Comparison of ENCODE assay signal across 17 mouse cellular contexts in the genomic region with DNA sequence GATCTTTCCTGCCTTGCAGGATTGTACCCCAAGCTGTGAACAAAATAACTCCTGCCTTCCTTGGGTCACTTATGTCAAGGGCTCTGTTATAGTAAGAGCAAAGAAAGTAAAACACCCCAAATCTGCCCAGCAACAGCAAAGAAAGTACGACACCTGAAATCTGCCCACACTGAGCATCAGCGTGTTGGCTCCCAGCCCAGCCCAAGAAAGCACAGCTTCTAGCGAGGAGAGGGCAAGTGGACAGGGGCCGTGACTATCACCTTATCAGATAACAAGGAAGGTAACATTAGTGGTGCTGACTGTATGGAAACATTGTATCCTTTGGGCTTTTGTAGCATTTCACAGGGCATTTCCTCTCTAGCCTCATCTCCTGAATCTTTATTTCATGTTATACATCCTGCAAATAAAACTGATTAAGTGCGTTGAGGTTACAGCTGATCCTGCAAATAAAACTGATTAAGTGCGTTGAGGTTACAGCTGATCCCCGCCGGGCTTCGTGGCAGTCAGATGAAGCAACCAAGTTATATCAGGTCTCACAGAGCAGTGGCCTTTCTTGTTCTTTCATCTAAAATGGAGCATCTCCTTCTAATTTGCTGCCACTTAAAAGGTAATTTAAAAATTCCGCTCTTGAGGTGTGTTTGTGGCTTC.
A peak's percentile ranks its signal among the peaks of the same experiment; 100 is the strongest.
DNase-seq lines count a peak whose midpoint lies in the region; ATAC-seq and TF ChIP-seq lines count a peak whose summit lies in the region.
"Had no signal": no experiment of that assay in that cellular context is flagged by ENCODE, and none has a peak within 500 bp of the region (broad histone marks: within the 10 kb centered on the region; RNA-seq: fewer than 3 reads in every experiment).

No protein-coding gene starts in this region.

- no peaks in the 10 kb centered on the region for H3K4me1 ChIP-seq in kidney, postnatal 0 days (replicated peaks; ENCODE audit: insufficient read depth, low read length)
- H3K4me1 ChIP-seq in kidney, embryonic 15.5 days = no peaks in the 10 kb centered on the region
- peaks cover 25% of the 10 kb centered on the region for H3K4me1 ChIP-seq in hindbrain, embryonic 13.5 days (replicated peaks)
- peaks cover 19% of the 10 kb centered on the region for H3K4me1 ChIP-seq in midbrain, embryonic 11.5 days (ENCODE audit: control insufficient read depth, insufficient read depth, low read length)
- peaks cover 10% of the 10 kb centered on the region for H3K4me1 ChIP-seq in neural tube, embryonic 14.5 days (ENCODE audit: control insufficient read depth, insufficient read depth, low read length)
- peaks cover 8% of the 10 kb centered on the region; the same call in 1 of the 2 replicates for H3K4me1 ChIP-seq in heart, embryonic 12.5 days (replicated peaks)

- ATAC-seq in kidney, postnatal 0 days (replicated peaks; ENCODE audit: low FRiP score, low read depth) = no peak
- ATAC-seq in kidney, embryonic 15.5 days (replicated peaks; ENCODE audit: low FRiP score) = no peak
- ATAC-seq in hindbrain, embryonic 13.5 days (ENCODE audit: low FRiP score) = no peak
- ATAC-seq in midbrain, embryonic 11.5 days (ENCODE audit: low FRiP score) = peak; percentile 61; the same call in 1 of the 2 replicates
- ATAC-seq in neural tube, embryonic 14.5 days (ENCODE audit: low read depth) = peak; percentile 63
- no peak for ATAC-seq in heart, embryonic 12.5 days (ENCODE audit: insufficient number of reproducible peaks, low FRiP score)
- ATAC-seq: forebrain, postnatal 0 days; intestine, postnatal 0 days had no signal

- peak; percentile 23 for DNase-seq in kidney, postnatal 0 days (ENCODE audit: low spot score)
- DNase-seq in midbrain, embryonic 11.5 days (ENCODE audit: low spot score, missing footprints) = no peak
- DNase-seq in layer of hippocampus, adult 8-10 months (ENCODE audit: low spot score in 2 of 2) = no peak
- DNase-seq: adrenal gland, postnatal 36 days; forebrain, postnatal 0 days; heart, postnatal 4 days; kidney, postnatal 14 days; lung, postnatal 10 days; right cerebral cortex, adult 18-20 months; thymus, adult 2 months had no signal

- H3K4me3 ChIP-seq in kidney, postnatal 0 days (replicated peaks; ENCODE audit: low read depth, low read length) = no peak overlapping the region
- H3K4me3 ChIP-seq in kidney, embryonic 15.5 days (replicated peaks) = no peak overlapping the region
- no peak overlapping the region for H3K4me3 ChIP-seq in hindbrain, embryonic 13.5 days
- H3K4me3 ChIP-seq in midbrain, embryonic 11.5 days (ENCODE audit: low read depth, low read length) = no peak overlapping the region
- H3K4me3 ChIP-seq in neural tube, embryonic 14.5 days (ENCODE audit: low read depth, low read length) = no peak overlapping the region
- no peak overlapping the region for H3K4me3 ChIP-seq in heart, embryonic 12.5 days
- H3K4me3 ChIP-seq: heart, embryonic 13.5 days; left cerebral cortex, adult 2 months had no signal

- no peak for TF ChIP-seq CTCF in kidney, postnatal 0 days (IDR thresholded peaks at IDR 0.05; ENCODE audit: low read depth)

- no peak overlapping the region for H3K4me2 ChIP-seq in kidney, postnatal 0 days (ENCODE audit: low read length)
- H3K4me2 ChIP-seq in kidney, embryonic 15.5 days = no peak overlapping the region
- H3K4me2 ChIP-seq in hindbrain, embryonic 13.5 days = no peak overlapping the region
- H3K4me2 ChIP-seq in midbrain, embryonic 11.5 days = no peak overlapping the region
- H3K4me2 ChIP-seq in neural tube, embryonic 14.5 days (ENCODE audit: low read depth, low read length) = no peak overlapping the region
- H3K4me2 ChIP-seq in heart, embryonic 12.5 days = no peak overlapping the region
- H3K4me2 ChIP-seq: heart, embryonic 13.5 days had no signal

- H3K36me3 ChIP-seq in kidney, postnatal 0 days (ENCODE audit: insufficient read depth, low read length) = no peaks in the 10 kb centered on the region
- H3K36me3 ChIP-seq in kidney, embryonic 15.5 days = no peaks in the 10 kb centered on the region
- no peaks in the 10 kb centered on the region for H3K36me3 ChIP-seq in hindbrain, embryonic 13.5 days
- H3K36me3 ChIP-seq in midbrain, embryonic 11.5 days (ENCODE audit: control insufficient read depth, insufficient read depth, low read length) = no peaks in the 10 kb centered on the region
- no peaks in the 10 kb centered on the region for H3K36me3 ChIP-seq in neural tube, embryonic 14.5 days (ENCODE audit: control insufficient read depth, insufficient read depth, low read length)
- no peaks in the 10 kb centered on the region for H3K36me3 ChIP-seq in heart, embryonic 12.5 days
- H3K36me3 ChIP-seq: heart, embryonic 13.5 days had no signal

- H3K9me3 ChIP-seq in kidney, postnatal 0 days (replicated peaks; ENCODE audit: low read length) = no peaks in the 10 kb centered on the region
- H3K9me3 ChIP-seq in kidney, embryonic 15.5 days (replicated peaks) = no peaks in the 10 kb centered on the region
- no peaks in the 10 kb centered on the region for H3K9me3 ChIP-seq in hindbrain, embryonic 13.5 days
- H3K9me3 ChIP-seq in midbrain, embryonic 11.5 days (ENCODE audit: control insufficient read depth, low read length) = no peaks in the 10 kb centered on the region
- no peaks in the 10 kb centered on the region for H3K9me3 ChIP-seq in neural tube, embryonic 14.5 days (ENCODE audit: control insufficient read depth, low read length)
- H3K9me3 ChIP-seq in heart, embryonic 12.5 days (replicated peaks) = no peaks in the 10 kb centered on the region
- H3K9me3 ChIP-seq: heart, embryonic 13.5 days had no signal

- no peaks in the 10 kb centered on the region; the same call in 1 of the 2 replicates for H3K27me3 ChIP-seq in kidney, postnatal 0 days (ENCODE audit: insufficient read depth, low read length)
- no peaks in the 10 kb centered on the region for H3K27me3 ChIP-seq in kidney, embryonic 15.5 days
- no peaks in the 10 kb centered on the region for H3K27me3 ChIP-seq in hindbrain, embryonic 13.5 days
- H3K27me3 ChIP-seq in midbrain, embryonic 11.5 days (ENCODE audit: control insufficient read depth, insufficient read depth, low read length) = no peaks in the 10 kb centered on the region
- no peaks in the 10 kb centered on the region for H3K27me3 ChIP-seq in neural tube, embryonic 14.5 days (ENCODE audit: control insufficient read depth, insufficient read depth, low read length)
- 0 out of 2 replicates have a peak, but pooled peaks cover 4% of the 10 kb centered on the region for H3K27me3 ChIP-seq in heart, embryonic 12.5 days (replicated peaks)
- H3K27me3 ChIP-seq: heart, embryonic 13.5 days had no signal

- no peak overlapping the region for H3K27ac ChIP-seq in kidney, postnatal 0 days
- no peak overlapping the region for H3K27ac ChIP-seq in kidney, embryonic 15.5 days
- H3K27ac ChIP-seq in hindbrain, embryonic 13.5 days = peak overlapping the region; percentile 64
- H3K27ac ChIP-seq in midbrain, embryonic 11.5 days (ENCODE audit: low read depth, low read length) = 0 out of 2 replicates have a peak overlapping the region, but pooled peaks have one; percentile 7
- peak overlapping the region; percentile 39; the same call in 1 of the 2 replicates for H3K27ac ChIP-seq in neural tube, embryonic 14.5 days (ENCODE audit: low read depth, low read length)
- H3K27ac ChIP-seq in heart, embryonic 12.5 days (ENCODE audit: poor library complexity, severe bottlenecking) = no peak overlapping the region
- H3K27ac ChIP-seq: heart, embryonic 13.5 days; left cerebral cortex, adult 2 months had no signal

- H3K9ac ChIP-seq in kidney, postnatal 0 days (ENCODE audit: low read depth, low read length) = no peak overlapping the region
- H3K9ac ChIP-seq in kidney, embryonic 15.5 days = no peak overlapping the region
- no peak overlapping the region for H3K9ac ChIP-seq in hindbrain, embryonic 13.5 days
- no peak overlapping the region for H3K9ac ChIP-seq in midbrain, embryonic 11.5 days (ENCODE audit: low read length)
- H3K9ac ChIP-seq in neural tube, embryonic 14.5 days (replicated peaks; ENCODE audit: low read depth, low read length) = no peak overlapping the region
- H3K9ac ChIP-seq in heart, embryonic 12.5 days = no peak overlapping the region
- H3K9ac ChIP-seq: forebrain, postnatal 0 days; heart, embryonic 13.5 days had no signal

- 29% methylated on average over 10 of the region's 10 CpGs for WGBS in kidney, postnatal 0 days
- 42% methylated on average over 10 of the region's 10 CpGs for WGBS in kidney, embryonic 15.5 days
- 56% methylated on average over 10 of the region's 10 CpGs for WGBS in hindbrain, embryonic 13.5 days
- 47% methylated on average over 10 of the region's 10 CpGs for WGBS in midbrain, embryonic 11.5 days
- WGBS in neural tube, embryonic 14.5 days = 46% methylated on average over 10 of the region's 10 CpGs
- 65% methylated on average over 10 of the region's 10 CpGs for WGBS in heart, embryonic 12.5 days

Comparison
In these comparisons a context has a peak if more than half of its experiments do, and no peak if none do; other contexts are left out.
1. ATAC-seq: peak in midbrain, embryonic 11.5 days (single experiment) and neural tube, embryonic 14.5 days (single experiment); none in kidney, postnatal 0 days (single experiment), kidney, embryonic 15.5 days (single experiment), hindbrain, embryonic 13.5 days (single experiment) and heart, embryonic 12.5 days (single experiment).
2. H3K27ac ChIP-seq: peak in hindbrain, embryonic 13.5 days (single experiment), midbrain, embryonic 11.5 days (single experiment) and neural tube, embryonic 14.5 days (single experiment); none in kidney, postnatal 0 days (single experiment), kidney, embryonic 15.5 days (single experiment) and heart, embryonic 12.5 days (single experiment).